Mouse (Mus musculus) Patski (cell line): ENCODE data around the gene Mpnd. TPM values are rescaled to one million over a fixed set of nuclear protein-coding genes. Genes with fewer than 3 reads are reported as not detected.
A peak's percentile ranks its signal among the peaks of the same experiment; 100 is the strongest.

Source experiments
- ATAC-seq: fragments of 100-300 bp; one replicate; pipeline ENCODE4 v1.8.0; 2021
- CTCF ChIA-PET: fragments of 350-600 bp; sonication (Branson Sonifier 250); formaldehyde crosslinking; loops from one replicate; lab custom pipeline; 2022; ENCODE audit warnings: inconsistent platforms; lab: Charles Lee
- POLR2A ChIA-PET: fragments of 350-600 bp; sonication (Branson Sonifier 250); formaldehyde crosslinking; loops from one replicate; lab custom pipeline; 2022; ENCODE audit warnings: antibody characterized with exemption, inconsistent platforms; lab: Charles Lee
- DNase-seq: peaks from one replicate; pipeline ENCODE4 v3.0.0-alpha.2; 2011; ENCODE audit warnings: low read depth, low spot score
- H3K27me3 ChIP-seq: fragments of 371-371 bp; one replicate; pipeline ENCODE4 v1.5.1; 2021
- CTCF ChIP-seq: fragments of 100-300 bp; IDR thresholded peaks from one replicate; pipeline ENCODE4 v1.5.1; 2021
- in situ Hi-C: fragments of 300-500 bp; cut with MboI; formaldehyde crosslinking; loops from 3 replicates; pipeline ENCODE4 v1.11.1; 2018; ENCODE audit warnings: low pct_unique_long_range_greater_than_20kb, mixed read lengths
- polyA plus RNA-seq: library from polyadenylated mRNA; unstranded; gene quantifications from one replicate; pipeline ENCODE4 v1.2.3, GENCODE M21; 2021

Mpnd gene
- polyA plus RNA-seq, 1 experiment from 2014 or later = 174 TPM

GRCm38 (mm10) chr17:55977301-55977700 is 28.2 kb upstream of the Mpnd start:
- CTCF ChIA-PET = interaction anchor here (0.9 to 2.7 kb wide), 4 partner anchors 20 to 79 kb away, joined by 3 to 18 read pairs (median 4); partner anchors contain the start of genes Mpnd and Stap2
- H3K27me3 ChIP-seq = peaks cover 5% of the 10 kb centered on the region
- POLR2A ChIA-PET = no interaction called here
- no peak for TF ChIP-seq CTCF
- in situ Hi-C loops = no loop called here
- ATAC-seq (no peak), DNase-seq (no peak)

GRCm38 (mm10) chr17:55986030-55986961 is 19.2 kb upstream of the Mpnd start, which contains the start of gene Fsd1:
Gene Fsd1, plus strand, starts transcription at chr17:55986509.
- no peak for TF ChIP-seq CTCF
- in situ Hi-C loops = no loop called here
- CTCF ChIA-PET = no interaction called here
- POLR2A ChIA-PET = interaction anchor here (0.5 to 1.0 kb wide), 3 partner anchors 15 to 267 kb away, joined by 3 to 4 read pairs (median 3); no protein-coding TSS in a partner anchor
- no peaks in the 10 kb centered on the region for H3K27me3 ChIP-seq
- no peak for DNase-seq
- peak; percentile 61 for ATAC-seq

- in situ Hi-C loops = no loop called here
- no peak for TF ChIP-seq CTCF
- POLR2A ChIA-PET = no interaction called here
- no peaks in the 10 kb centered on the region for H3K27me3 ChIP-seq
- no peak for ATAC-seq
- DNase-seq = no peak
- CTCF ChIA-PET = no interaction called here
Measured at GRCm38 (mm10) chr17:55990278-55990898, 15.1 kb upstream of the Mpnd start.

- no peak for DNase-seq
- POLR2A ChIA-PET = interaction anchor here (1.5 kb wide), 1 partner anchor 12 kb away, joined by 6 read pairs; no protein-coding TSS in a partner anchor
- TF ChIP-seq CTCF = no peak
- in situ Hi-C loops = no loop called here
- H3K27me3 ChIP-seq = no peaks in the 10 kb centered on the region
- ATAC-seq = no peak
- CTCF ChIA-PET = no interaction called here
Measured at GRCm38 (mm10) chr17:55996007-55996406, 9.5 kb upstream of the Mpnd start.

GRCm38 (mm10) chr17:55999794-56000499 is 5.6 kb upstream of the Mpnd start:
- ChIA-PET POLR2A (no interaction called here), CTCF (interaction anchor here (1.0 to 1.2 kb wide), 2 partner anchors 18 to 57 kb away, joined by 3 read pairs; no protein-coding TSS in a partner anchor)
- TF ChIP-seq CTCF = no peak
- DNase-seq (no peak), ATAC-seq (peak; percentile 17)
- in situ Hi-C loops = loop anchor here (25.0 kb wide), 1 partner anchor 288 kb away; the partner anchor contains the start of gene Pot1b
- H3K27me3 ChIP-seq = no peaks in the 10 kb centered on the region

GRCm38 (mm10) chr17:56003000-56003399 is 2.5 kb upstream of the Mpnd start:
- DNase-seq (no peak), ATAC-seq (no peak)
- TF ChIP-seq CTCF = no peak
- in situ Hi-C loops = loop anchor here (25.0 kb wide), 1 partner anchor 291 kb away; the partner anchor contains the start of gene Pot1b
- ChIA-PET CTCF (no interaction called here), POLR2A (no interaction called here)
- no peaks in the 10 kb centered on the region for H3K27me3 ChIP-seq

GRCm38 (mm10) chr17:56006956-56007355 is 1.4 kb downstream of the Mpnd start:
- CTCF ChIA-PET = interaction anchor here (1.7 kb wide), 1 partner anchor 29 kb away, joined by 3 read pairs; the partner anchor contains the start of gene Sh3gl1
- no peaks in the 10 kb centered on the region for H3K27me3 ChIP-seq
- POLR2A ChIA-PET = no interaction called here
- ATAC-seq (no peak), DNase-seq (no peak)
- in situ Hi-C loops = loop anchor here (25.0 kb wide), 1 partner anchor 295 kb away; the partner anchor contains the start of gene Pot1b
- TF ChIP-seq CTCF = no peak

- ChIA-PET CTCF (interaction anchor here (1.0 to 3.4 kb wide), 6 partner anchors 20 to 305 kb away, joined by 3 to 48 read pairs (median 6); partner anchors contain the start of genes Sh3gl1 and Ubxn6), POLR2A (interaction anchor here (1.1 to 2.3 kb wide), 3 partner anchors 10 to 13 kb away, joined by 3 to 10 read pairs (median 6); no protein-coding TSS in a partner anchor)
- in situ Hi-C loops = loop anchor here (25.0 kb wide), 1 partner anchor 295 kb away; the partner anchor contains the start of gene Pot1b
Measured at GRCm38 (mm10) chr17:56007444-56008355, 2.2 kb downstream of the Mpnd start.

More at GRCm38 (mm10) chr17:56007444-56008355, 2.2 kb downstream of the Mpnd start:
- H3K27me3 ChIP-seq = no peaks in the 10 kb centered on the region
- peak; percentile 3 for ATAC-seq
- TF ChIP-seq CTCF = no peak
- no peak for DNase-seq
